Mouse (Mus musculus) small intestine, adult 2 months (tissue): ENCODE measurements around the gene 4930512M02Rik.

ENCODE experiments used
- CTCF ChIP-seq: fragments of 200-500 bp; IDR thresholded peaks from 2 replicates; pipeline ENCODE4 v1.5.1; 2012; ENCODE audit warnings: low read depth, mild to moderate bottlenecking, control low read depth, inconsistent platforms, low read length, moderate library complexity, mixed read lengths; ENCODE audit not compliant: insufficient replicate concordance, insufficient read length; ENCODE audit errors: extremely low read depth
- POLR2A ChIP-seq: fragments of 200-500 bp; IDR thresholded peaks from 2 replicates; pipeline ENCODE4 v1.6.1; 2012; ENCODE audit warnings: low read depth, mild to moderate bottlenecking, control low read depth, inconsistent platforms, low read length, moderate library complexity

GRCm38 (mm10) chr11:11677165-11677564 is 49.5 kb upstream of the 4930512M02Rik start:
- TF ChIP-seq CTCF (no peak), POLR2A (no peak)
